In the genomic region with DNA sequence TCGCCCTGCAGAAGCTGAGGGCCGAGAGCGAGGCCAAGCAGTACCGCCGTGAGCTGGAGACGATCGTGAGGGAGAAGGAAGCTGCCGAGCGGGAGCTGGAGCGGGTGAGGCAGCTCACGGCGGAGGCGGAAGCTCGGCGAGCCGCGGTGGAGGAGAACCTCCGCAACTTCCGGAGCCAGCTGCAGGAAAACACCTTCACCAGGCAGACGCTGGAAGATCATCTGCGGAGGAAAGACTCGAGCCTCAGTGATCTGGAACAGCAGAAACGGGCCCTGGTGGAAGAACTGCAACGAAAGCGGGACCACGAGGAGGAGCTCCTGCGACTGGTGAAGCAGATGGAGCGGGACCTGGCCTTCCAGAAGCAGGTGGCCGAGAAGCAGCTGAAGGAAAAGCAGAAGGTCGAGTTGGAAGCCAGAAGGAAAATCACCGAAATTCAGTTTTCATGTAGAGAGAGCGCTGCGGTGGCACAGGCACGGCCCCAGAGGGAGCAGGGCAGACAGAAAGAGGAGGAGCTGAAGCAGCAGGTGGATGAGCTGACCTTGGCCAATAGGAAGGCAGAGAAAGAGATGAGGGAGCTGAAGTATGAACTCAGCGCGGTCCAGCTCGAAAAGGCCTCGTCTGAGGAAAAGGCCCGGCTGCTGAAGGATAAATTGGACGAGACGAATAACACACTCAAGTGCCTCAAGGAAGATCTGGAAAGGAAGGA, we compare ENCODE assay signal across 10 mouse cellular contexts.
A peak's percentile ranks its signal among the peaks of the same experiment; 100 is the strongest.
DNase-seq lines count a peak whose midpoint lies in the region; ATAC-seq and TF ChIP-seq lines count a peak whose summit lies in the region.
"Had no signal": no experiment of that assay in that cellular context is flagged by ENCODE, and none has a peak within 500 bp of the region (broad histone marks: within the 10 kb centered on the region; RNA-seq: fewer than 3 reads in every experiment).

No protein-coding gene starts in this region.

- TF ChIP-seq POLR2A in lung, adult 2 months (IDR thresholded peaks at IDR 0.05; ENCODE audit: borderline replicate concordance, extremely low read depth, low read depth, low read length), result no peak

- TF ChIP-seq CTCF in lung, adult 2 months (IDR thresholded peaks at IDR 0.05; ENCODE audit: insufficient read depth, low read length), result no peak
- TF ChIP-seq CTCF in lung, postnatal 0 days (IDR thresholded peaks at IDR 0.05), result no peak

- no peak overlapping the region for H3K4me2 ChIP-seq in lung, postnatal 0 days (replicated peaks; ENCODE audit: low read depth, low read length)
- H3K4me2 ChIP-seq in liver, embryonic 15.5 days, result peak overlapping the region; percentile 6; the same call in 1 of the 2 replicates
- H3K4me2 ChIP-seq: hindbrain, embryonic 14.5 days; midbrain, embryonic 12.5 days had no signal

- H3K9me3 ChIP-seq in lung, postnatal 0 days (ENCODE audit: low read length), result no peaks in the 10 kb centered on the region
- H3K9me3 ChIP-seq in liver, embryonic 15.5 days (replicated peaks), result no peaks in the 10 kb centered on the region
- H3K9me3 ChIP-seq: midbrain, embryonic 12.5 days had no signal

- no peaks in the 10 kb centered on the region for H3K4me1 ChIP-seq in lung, adult 2 months (ENCODE audit: control insufficient read depth, insufficient read depth, low read length)
- no peaks in the 10 kb centered on the region for H3K4me1 ChIP-seq in lung, postnatal 0 days (ENCODE audit: insufficient read depth, low read depth, low read length)
- H3K4me1 ChIP-seq in liver, embryonic 15.5 days (replicated peaks), result no peaks in the 10 kb centered on the region

- peak overlapping the region; percentile 31 for H3K4me3 ChIP-seq in lung, adult 2 months (replicated peaks; ENCODE audit: extremely low read depth, low read depth, low read length)
- no peak overlapping the region for H3K4me3 ChIP-seq in lung, postnatal 0 days (ENCODE audit: low read depth, low read length)
- H3K4me3 ChIP-seq in liver, embryonic 15.5 days (replicated peaks), result no peak overlapping the region
- H3K4me3 ChIP-seq: midbrain, embryonic 12.5 days had no signal

- TF ChIP-seq EP300 in lung, postnatal 0 days (IDR thresholded peaks at IDR 0.05), result no peak

- 84% methylated on average over 41 of the region's 41 CpGs for WGBS in lung, adult 2 months
- WGBS in lung, postnatal 0 days, result 86% methylated on average over 41 of the region's 41 CpGs
- WGBS in liver, embryonic 15.5 days (ENCODE audit: insufficient replicate concordance), result 75% methylated on average over 41 of the region's 41 CpGs

- DNase-seq in cerebellum, adult 11-12 months, result peak; percentile 65
- DNase-seq in lung, adult 2 months, result no peak
- DNase-seq in lung, postnatal 0 days (ENCODE audit: low spot score), result no peak
- DNase-seq in cerebellum, adult 9-10 months, result peak; percentile 63
- DNase-seq in urinary bladder, adult 2 months (ENCODE audit: low spot score), result no peak
- DNase-seq in frontal cortex, postnatal 10 days (ENCODE audit: low spot score in 2 of 2), result no peak

- no peak overlapping the region for H3K9ac ChIP-seq in lung, postnatal 0 days (replicated peaks; ENCODE audit: low read depth)
- H3K9ac ChIP-seq in liver, embryonic 15.5 days, result no peak overlapping the region
- H3K9ac ChIP-seq: hindbrain, embryonic 14.5 days; midbrain, embryonic 12.5 days had no signal

- H3K36me3 ChIP-seq in lung, postnatal 0 days (ENCODE audit: insufficient read depth, low read length), result 0 out of 2 replicates have a peak, but pooled peaks cover 8% of the 10 kb centered on the region
- H3K36me3 ChIP-seq in liver, embryonic 15.5 days (replicated peaks), result peaks cover 10% of the 10 kb centered on the region

- no peak overlapping the region for H3K27ac ChIP-seq in lung, postnatal 0 days (ENCODE audit: low read length)
- H3K27ac ChIP-seq in liver, embryonic 15.5 days (replicated peaks), result no peak overlapping the region
- H3K27ac ChIP-seq: hindbrain, embryonic 14.5 days; midbrain, embryonic 12.5 days had no signal

- H3K27me3 ChIP-seq in lung, postnatal 0 days (replicated peaks; ENCODE audit: insufficient read depth, low read length), result no peaks in the 10 kb centered on the region
- H3K27me3 ChIP-seq in liver, embryonic 15.5 days, result no peaks in the 10 kb centered on the region
- H3K27me3 ChIP-seq: midbrain, embryonic 12.5 days had no signal

- ATAC-seq in cerebellum, adult (ENCODE audit: insufficient number of reproducible peaks, low FRiP score, low TSS enrichment), result no peak
- ATAC-seq in lung, postnatal 0 days, result no peak
- ATAC-seq in liver, embryonic 15.5 days (ENCODE audit: insufficient read depth), result no peak

Comparison
In these comparisons a context has a peak if more than half of its experiments do, and no peak if none do; other contexts are left out.
1. DNase-seq: peak in cerebellum, adult 11-12 months (single experiment) and cerebellum, adult 9-10 months (single experiment); none in lung, adult 2 months (single experiment), lung, postnatal 0 days (single experiment), urinary bladder, adult 2 months (single experiment) and frontal cortex, postnatal 10 days (0 of 2).